Mouse (Mus musculus) ES-Bruce4 (cell line): Measurements from ENCODE around the gene Prdm11.

Experiments
- CTCF ChIP-seq: IDR thresholded peaks from one replicate; pipeline ENCODE4 v1.8.1; 2011; ENCODE audit warnings: low read depth, low read length
- EP300 ChIP-seq: IDR thresholded peaks from 2 replicates; pipeline ENCODE4 v1.6.1; 2011; ENCODE audit warnings: low read depth, low read length; ENCODE audit not compliant: insufficient read depth

DNA sequence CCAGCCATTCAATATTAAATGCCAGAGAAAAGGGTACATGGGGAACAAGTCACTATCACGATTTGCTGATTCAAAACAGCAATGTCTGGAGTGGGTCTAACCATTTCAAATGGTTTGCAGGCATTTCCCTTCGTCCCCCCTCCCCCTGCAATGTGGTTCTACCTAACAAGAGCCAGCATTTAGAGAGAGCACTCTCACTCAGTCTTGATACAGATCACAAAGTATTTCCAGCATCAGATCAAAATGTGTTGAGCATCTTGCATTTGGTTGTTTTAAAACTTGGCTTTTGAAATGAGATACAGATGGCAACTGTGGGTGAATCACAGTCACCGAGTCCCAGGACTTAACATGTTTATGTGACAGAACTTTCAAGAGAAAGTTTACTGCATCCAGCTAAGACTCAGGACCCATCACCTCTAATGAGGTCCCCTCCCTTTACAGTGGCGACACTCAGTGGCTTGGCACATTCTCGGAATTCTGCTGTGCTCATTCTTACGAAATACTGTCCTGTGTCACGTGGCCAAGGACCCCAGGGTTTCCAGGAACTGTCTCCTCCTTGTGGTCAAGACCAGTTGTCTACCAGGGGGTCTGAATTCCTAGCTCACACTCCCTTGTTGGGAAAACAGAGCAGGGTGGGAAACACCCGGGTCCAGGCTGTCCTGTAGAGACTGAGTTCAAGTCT lies 63.2 kb downstream of the Prdm11 start:
- TF ChIP-seq CTCF (no peak), EP300 (no peak)
